Mouse (Mus musculus) heart, embryonic 10.5 days (tissue): ENCODE measurements around the gene Scimp. TPM values are rescaled to one million over a fixed set of nuclear protein-coding genes. Genes with fewer than 3 reads are reported as not detected.
A peak's percentile ranks its signal among the peaks of the same experiment; 100 is the strongest.

Experiments used
- DNase-seq: peaks from one replicate; pipeline ENCODE4 v3.0.0-alpha.2; 2017; ENCODE audit warnings: low spot score
- H3K27ac ChIP-seq: fragments of 300-500 bp; sonication (generic); 2 replicates; pipeline ENCODE4 v1.5.1; 2016; ENCODE audit warnings: mild to moderate bottlenecking
- H3K27me3 ChIP-seq: fragments of 300-500 bp; sonication (generic); 2 replicates; pipeline ENCODE4 v1.6.1; 2016; ENCODE audit warnings: mild to moderate bottlenecking; ENCODE audit not compliant: poor library complexity, insufficient read depth, severe bottlenecking
- H3K36me3 ChIP-seq: fragments of 300-500 bp; sonication (generic); 2 replicates; pipeline ENCODE4 v1.6.1; 2016; ENCODE audit warnings: mild to moderate bottlenecking, moderate library complexity
- H3K4me1 ChIP-seq: fragments of 300-500 bp; sonication (generic); 2 replicates; pipeline ENCODE4 v1.6.1; 2016; ENCODE audit warnings: mild to moderate bottlenecking
- H3K4me3 ChIP-seq: fragments of 300-500 bp; sonication (generic); 2 replicates; pipeline ENCODE4 v1.5.1; 2016; ENCODE audit warnings: mild to moderate bottlenecking, moderate library complexity
- H3K9me3 ChIP-seq: fragments of 300-500 bp; sonication (generic); 2 replicates; pipeline ENCODE4 v1.6.1; 2016; ENCODE audit warnings: mild to moderate bottlenecking, moderate library complexity
- WGBS: fragments of 180-500 bp; shearing (Covaris S2); methylation state at CpG from one replicate; pipeline ENCODE4 v1.1.7; 2016; 5-methylcytosine and 5-hydroxymethylcytosine counted together
- polyA plus RNA-seq: library from polyadenylated mRNA; unstranded; fragments of >200 nt; fragmentation: Nextera tagmentation; extraction: Ambion mirVana; gene quantifications from 2 replicates; pipeline ENCODE4 v1.2.1, GENCODE M21; 2016

Scimp gene
- not detected in 2 replicates for polyA plus RNA-seq

GRCm38 (mm10) chr11:70812365-70812764, at the start of gene Scimp:
Gene Scimp (minus strand): TSS chr11:70812586.
- H3K36me3 ChIP-seq = no peaks in the 10 kb centered on the region
- no peak within 1 kb of the TSS for H3K27ac ChIP-seq
- DNase-seq = no peak
- no peak within 1 kb of the TSS for H3K4me3 ChIP-seq
- H3K9me3 ChIP-seq = no peaks in the 10 kb centered on the region
- no peaks in the 10 kb centered on the region for H3K4me1 ChIP-seq
- no peaks in the 10 kb centered on the region for H3K27me3 ChIP-seq
- WGBS = 67% methylated on average over 7 of the region's 7 CpGs

- peaks cover 3% of the 10 kb centered on the region; the same call in 1 of the 2 replicates for H3K4me1 ChIP-seq
- H3K9me3 ChIP-seq = no peaks in the 10 kb centered on the region
- H3K36me3 ChIP-seq = no peaks in the 10 kb centered on the region
- H3K27ac ChIP-seq = no peak overlapping the region
- DNase-seq = no peak
- WGBS = 93% methylated on average over 1 of the region's 1 CpGs
- no peaks in the 10 kb centered on the region for H3K27me3 ChIP-seq
- H3K4me3 ChIP-seq = no peak overlapping the region
Measured at GRCm38 (mm10) chr11:70860371-70860770, 48.0 kb upstream of the Scimp start.

DNA sequence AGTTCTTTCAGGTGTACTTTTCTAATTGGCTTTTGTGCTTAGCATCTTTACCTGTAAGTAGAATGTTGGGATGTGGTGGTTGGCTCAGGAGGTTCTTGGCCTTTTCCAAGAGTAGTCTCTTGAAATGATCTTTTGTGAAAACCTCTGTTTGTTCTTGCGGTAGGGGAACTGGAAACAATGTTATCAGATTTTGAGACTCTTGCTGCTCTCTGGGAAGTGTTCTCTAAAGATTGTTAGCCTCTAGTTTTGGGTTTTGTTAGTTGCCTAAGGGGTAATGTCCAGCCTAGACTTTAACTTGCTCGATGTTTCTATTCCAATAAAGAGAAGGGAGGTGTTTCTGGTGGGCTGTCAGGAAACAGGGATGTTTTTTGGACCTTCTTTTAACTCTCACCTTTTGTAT, 33.6 kb upstream of the Scimp start:
- 40% methylated on average over 2 of the region's 2 CpGs for WGBS
- Histone ChIP-seq H3K9me3 (no peaks in the 10 kb centered on the region), H3K27ac (no peak overlapping the region), H3K36me3 (no peaks in the 10 kb centered on the region), H3K4me3 (peak overlapping the region; percentile 98), H3K4me1 (peaks cover 24% of the 10 kb centered on the region), H3K27me3 (no peaks in the 10 kb centered on the region)
- no peak for DNase-seq

DNA sequence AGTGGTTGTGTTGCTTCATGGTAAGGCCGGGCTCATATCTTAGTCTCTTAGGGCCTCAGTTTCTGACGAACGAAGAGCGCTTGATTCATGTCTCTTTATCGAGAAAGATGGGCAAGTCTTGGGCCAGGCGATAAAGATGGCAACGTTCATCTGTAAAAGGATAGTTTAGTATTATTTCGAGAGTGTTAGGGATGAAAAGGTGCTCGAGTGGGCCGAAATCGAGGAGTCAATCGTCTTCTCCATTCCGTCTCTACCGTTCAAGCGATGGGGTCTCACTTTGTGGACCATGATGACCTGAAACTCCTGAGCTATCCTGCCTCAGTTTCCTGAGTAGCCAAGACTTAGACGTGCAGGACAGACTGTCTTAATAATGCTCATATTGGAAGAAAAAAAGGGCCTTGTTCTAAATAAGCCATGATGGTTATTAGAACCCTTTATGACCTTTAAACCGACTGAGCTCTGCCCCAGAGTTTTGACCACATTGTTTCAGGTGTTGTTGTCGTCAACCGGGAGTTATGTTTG, 33.1 kb upstream of the Scimp start:
- 4% methylated on average over 19 of the region's 19 CpGs for WGBS
- Histone ChIP-seq H3K4me1 (peaks cover 24% of the 10 kb centered on the region), H3K4me3 (peak overlapping the region; percentile 98), H3K36me3 (no peaks in the 10 kb centered on the region), H3K9me3 (no peaks in the 10 kb centered on the region), H3K27ac (peak overlapping the region; percentile 97), H3K27me3 (no peaks in the 10 kb centered on the region)
- DNase-seq = no peak

- H3K4me1 ChIP-seq = peaks cover 24% of the 10 kb centered on the region
- H3K36me3 ChIP-seq = no peaks in the 10 kb centered on the region
- peak within 1 kb of the TSS; percentile 97 for H3K27ac ChIP-seq
- H3K27me3 ChIP-seq = no peaks in the 10 kb centered on the region
- no peaks in the 10 kb centered on the region for H3K9me3 ChIP-seq
- WGBS = under 1% methylated on average over 83 of the region's 88 CpGs
- peak within 1 kb of the TSS; percentile 98 for H3K4me3 ChIP-seq
- peak; percentile 98 for DNase-seq
Measured at GRCm38 (mm10) chr11:70844559-70845456, 32.4 kb upstream of the Scimp start, which contains the start of gene Rabep1. Gene Rabep1 (plus strand): TSS chr11:70844778.

DNA sequence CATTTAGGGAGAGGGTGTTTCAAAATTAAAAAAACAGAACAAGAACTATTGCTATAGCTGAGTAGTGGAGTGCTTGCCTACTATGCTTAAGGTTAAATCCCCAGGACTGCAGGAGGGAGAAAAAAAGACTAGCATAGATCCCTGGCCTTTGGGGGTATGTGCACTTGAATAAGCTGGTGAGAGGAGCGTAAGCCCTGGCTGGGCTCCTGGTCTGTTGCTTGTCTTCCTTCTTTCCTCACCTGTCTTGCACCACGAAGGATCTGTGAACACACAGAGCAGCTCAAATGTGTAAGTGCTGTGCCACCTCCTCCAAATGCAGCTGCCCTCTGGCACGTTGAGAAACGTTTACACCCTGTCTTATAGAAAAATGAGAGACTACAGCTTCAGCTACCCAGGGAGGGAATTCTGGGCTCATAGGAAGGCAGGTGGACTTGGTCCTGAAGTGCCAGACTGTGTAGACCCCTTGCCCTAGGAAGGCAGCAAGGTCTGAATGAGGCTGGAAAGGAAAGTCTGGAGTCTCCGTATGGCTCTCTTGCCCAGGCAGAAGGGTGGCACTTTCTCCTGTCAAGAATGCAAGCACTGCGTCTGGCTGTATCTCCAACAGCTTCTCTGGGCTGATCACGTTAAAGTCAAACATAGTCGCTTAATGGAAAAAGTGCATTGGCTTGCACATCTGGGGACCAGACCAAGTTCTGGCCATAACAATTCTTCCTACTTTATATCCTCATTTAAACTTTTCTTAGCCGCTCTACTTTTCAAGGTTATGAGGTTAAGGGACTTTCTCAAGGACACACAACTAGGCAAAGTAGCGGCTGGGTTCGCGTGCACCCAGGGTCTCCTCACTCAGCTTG, 31.5 kb upstream of the Scimp start:
- H3K4me3 ChIP-seq = peak overlapping the region; percentile 98
- H3K36me3 ChIP-seq = no peaks in the 10 kb centered on the region
- peak overlapping the region; percentile 97 for H3K27ac ChIP-seq
- no peaks in the 10 kb centered on the region for H3K27me3 ChIP-seq
- H3K4me1 ChIP-seq = peaks cover 24% of the 10 kb centered on the region
- DNase-seq = no peak
- WGBS = 13% methylated on average over 12 of the region's 12 CpGs
- no peaks in the 10 kb centered on the region for H3K9me3 ChIP-seq

- WGBS = 62% methylated on average over 4 of the region's 4 CpGs
- Histone ChIP-seq H3K27me3 (no peaks in the 10 kb centered on the region), H3K9me3 (no peaks in the 10 kb centered on the region), H3K36me3 (no peaks in the 10 kb centered on the region), H3K27ac (no peak overlapping the region), H3K4me3 (no peak overlapping the region), H3K4me1 (peaks cover 24% of the 10 kb centered on the region)
- DNase-seq = no peak
Measured at GRCm38 (mm10) chr11:70842983-70843382, 30.6 kb upstream of the Scimp start.

DNA sequence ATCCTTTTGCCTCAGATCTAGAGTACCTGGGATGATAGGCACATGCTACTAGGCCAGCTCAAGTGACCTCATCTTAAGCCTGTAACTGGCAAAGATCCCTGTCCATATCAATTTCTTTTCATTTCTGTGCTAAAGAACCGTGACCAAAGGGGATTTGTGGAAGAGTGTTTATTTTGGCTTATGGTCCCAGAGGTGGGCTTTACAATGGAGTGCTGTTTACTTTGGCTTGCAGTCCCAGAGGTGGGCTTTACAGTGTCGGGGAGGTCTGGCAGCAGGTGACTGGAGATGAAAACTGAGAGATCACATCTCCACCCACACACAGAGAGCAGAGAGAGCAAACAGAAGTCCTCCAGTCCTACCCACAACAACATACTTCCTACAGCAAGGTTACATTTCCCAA, 26.2 kb upstream of the Scimp start:
- DNase-seq = no peak
- Histone ChIP-seq H3K9me3 (0 out of 2 replicates have a peak, but pooled peaks cover 3% of the 10 kb centered on the region), H3K27ac (no peak overlapping the region), H3K4me1 (peaks cover 1% of the 10 kb centered on the region; the same call in 1 of the 2 replicates), H3K27me3 (no peaks in the 10 kb centered on the region), H3K4me3 (no peak overlapping the region), H3K36me3 (no peaks in the 10 kb centered on the region)
- WGBS = 55% methylated on average over 2 of the region's 2 CpGs

- Histone ChIP-seq H3K27me3 (no peaks in the 10 kb centered on the region), H3K36me3 (no peaks in the 10 kb centered on the region), H3K4me1 (no peaks in the 10 kb centered on the region), H3K27ac (no peak overlapping the region), H3K4me3 (no peak overlapping the region), H3K9me3 (0 out of 2 replicates have a peak, but pooled peaks cover 3% of the 10 kb centered on the region)
- 92% methylated on average over 3 of the region's 3 CpGs for WGBS
- no peak for DNase-seq
Measured at GRCm38 (mm10) chr11:70837031-70837430, 24.6 kb upstream of the Scimp start.

- 57% methylated on average over 6 of the region's 6 CpGs for WGBS
- Histone ChIP-seq H3K4me3 (no peak overlapping the region), H3K27ac (no peak overlapping the region), H3K9me3 (0 out of 2 replicates have a peak, but pooled peaks cover 3% of the 10 kb centered on the region), H3K4me1 (no peaks in the 10 kb centered on the region), H3K36me3 (no peaks in the 10 kb centered on the region), H3K27me3 (no peaks in the 10 kb centered on the region)
- no peak for DNase-seq
Measured at GRCm38 (mm10) chr11:70835381-70835831, 23.0 kb upstream of the Scimp start.

GRCm38 (mm10) chr11:70833831-70834230, 21.4 kb upstream of the Scimp start:
- H3K9me3 ChIP-seq = 0 out of 2 replicates have a peak, but pooled peaks cover 3% of the 10 kb centered on the region
- no peak for DNase-seq
- H3K27me3 ChIP-seq = no peaks in the 10 kb centered on the region
- H3K27ac ChIP-seq = no peak overlapping the region
- no peaks in the 10 kb centered on the region for H3K36me3 ChIP-seq
- no peak overlapping the region for H3K4me3 ChIP-seq
- H3K4me1 ChIP-seq = no peaks in the 10 kb centered on the region
- WGBS = 73% methylated on average over 3 of the region's 3 CpGs

DNA sequence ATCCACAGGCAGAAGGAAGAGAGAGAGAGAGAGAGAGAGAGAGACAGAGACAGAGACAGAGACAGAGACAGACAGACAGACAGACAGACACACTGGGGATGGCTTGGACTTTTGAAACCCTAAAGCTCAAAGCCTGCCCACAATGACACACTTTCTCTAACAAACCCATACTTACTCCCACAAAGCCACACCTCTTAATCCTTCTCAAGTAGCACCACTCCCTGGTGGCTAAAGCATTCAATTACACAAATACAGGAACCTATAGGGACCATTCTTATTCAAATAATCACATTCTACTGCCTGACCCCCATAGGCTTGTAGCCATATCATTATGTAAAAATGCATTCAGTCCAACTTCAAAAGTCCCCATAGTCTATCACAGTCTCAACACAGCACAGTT, 21.0 kb upstream of the Scimp start:
- no peaks in the 10 kb centered on the region for H3K4me1 ChIP-seq
- no peaks in the 10 kb centered on the region for H3K27me3 ChIP-seq
- no peak overlapping the region for H3K4me3 ChIP-seq
- H3K27ac ChIP-seq = no peak overlapping the region
- H3K9me3 ChIP-seq = 0 out of 2 replicates have a peak, but pooled peaks cover 3% of the 10 kb centered on the region
- no peaks in the 10 kb centered on the region for H3K36me3 ChIP-seq
- no peak for DNase-seq
